Mouse (Mus musculus): ENCODE measurements around the gene Gm49711.
"Not testable (repeated sequence)": the region's sequence is repeated elsewhere in the genome, so short reads cannot be mapped to it uniquely, and the experiment has no call there.

The Gm49711 gene

GRCm38 (mm10) chr16:92195094-92195493, 137.0 kb downstream of the Gm49711 start:
- no peak for DNase-seq

- DNase-seq: no peak
Measured at GRCm38 (mm10) chr16:92196741-92197331, 138.7 kb downstream of the Gm49711 start.

- no peak for DNase-seq
Measured at GRCm38 (mm10) chr16:92200615-92201014, 142.5 kb downstream of the Gm49711 start.

- no peak for DNase-seq
Measured at GRCm38 (mm10) chr16:92203599-92203998, 145.5 kb downstream of the Gm49711 start.

GRCm38 (mm10) chr16:92209291-92209781, 151.2 kb downstream of the Gm49711 start:
- DNase-seq: no peak

GRCm38 (mm10) chr16:92210316-92210715, 152.2 kb downstream of the Gm49711 start:
- not testable (repeated sequence) for DNase-seq

GRCm38 (mm10) chr16:92213911-92214310, 155.8 kb downstream of the Gm49711 start:
- DNase-seq: not testable (repeated sequence)

GRCm38 (mm10) chr16:92215599-92216390, 157.7 kb downstream of the Gm49711 start:
- DNase-seq: no peak

- no peak for DNase-seq
Measured at GRCm38 (mm10) chr16:92220754-92221153, 162.6 kb downstream of the Gm49711 start.

- no peak for DNase-seq
Measured at GRCm38 (mm10) chr16:92228332-92228919, 170.3 kb downstream of the Gm49711 start.

- DNase-seq: no peak
Measured at GRCm38 (mm10) chr16:92230476-92230931, 172.4 kb downstream of the Gm49711 start.

GRCm38 (mm10) chr16:92234530-92234929, 176.4 kb downstream of the Gm49711 start:
- no peak for DNase-seq

- DNase-seq: no peak
Measured at GRCm38 (mm10) chr16:92235222-92235621, 177.1 kb downstream of the Gm49711 start.
